Mouse (Mus musculus) embryo, embryonic 9.5 days (tissue): Measurements from ENCODE around the gene Hnmt.
A peak's percentile ranks its signal among the peaks of the same experiment; 100 is the strongest.
"Not testable (repeated sequence)": the region's sequence is repeated elsewhere in the genome, so short reads cannot be mapped to it uniquely, and the experiment has no call there.

ENCODE experiments used
- DNase-seq: peaks from one replicate; pipeline ENCODE4 v3.0.0-alpha.2; 2017; ENCODE audit errors: extremely low spot score

The Hnmt gene

DNA sequence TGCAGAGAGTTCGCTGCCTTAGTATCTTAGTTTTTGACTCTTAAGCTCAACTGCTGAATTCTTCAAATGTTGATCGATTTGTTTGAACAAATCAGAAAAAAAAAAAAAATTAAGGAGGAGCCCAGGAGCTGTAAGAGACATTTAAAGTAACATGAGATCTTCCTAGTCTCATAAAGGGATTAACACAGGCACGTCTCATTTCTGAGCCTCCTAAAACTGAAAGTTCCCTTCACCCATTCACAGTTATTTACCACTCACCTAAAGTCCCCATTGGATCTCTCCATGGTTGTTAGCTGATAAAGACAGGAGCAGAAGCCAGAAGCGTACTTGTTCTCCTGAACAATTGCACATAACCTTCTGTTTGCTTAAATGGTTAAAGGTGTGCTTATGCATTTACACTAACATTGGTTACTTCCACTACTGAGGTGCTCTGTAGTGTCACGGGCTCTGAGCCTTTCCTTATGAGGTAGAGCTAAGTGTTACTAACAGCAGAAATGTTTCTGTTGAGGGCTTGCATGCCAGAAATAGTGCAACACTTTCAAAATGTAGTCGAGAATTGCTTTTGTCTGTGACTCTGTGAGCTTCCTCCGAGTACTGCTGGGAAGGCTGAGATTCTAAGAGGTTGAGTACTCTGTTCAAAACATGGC is at the start of gene Hnmt:
Hnmt (minus strand) TSS at position 51 of the 647 bp plus-strand sequence.
- peak; percentile 2 for DNase-seq

DNA sequence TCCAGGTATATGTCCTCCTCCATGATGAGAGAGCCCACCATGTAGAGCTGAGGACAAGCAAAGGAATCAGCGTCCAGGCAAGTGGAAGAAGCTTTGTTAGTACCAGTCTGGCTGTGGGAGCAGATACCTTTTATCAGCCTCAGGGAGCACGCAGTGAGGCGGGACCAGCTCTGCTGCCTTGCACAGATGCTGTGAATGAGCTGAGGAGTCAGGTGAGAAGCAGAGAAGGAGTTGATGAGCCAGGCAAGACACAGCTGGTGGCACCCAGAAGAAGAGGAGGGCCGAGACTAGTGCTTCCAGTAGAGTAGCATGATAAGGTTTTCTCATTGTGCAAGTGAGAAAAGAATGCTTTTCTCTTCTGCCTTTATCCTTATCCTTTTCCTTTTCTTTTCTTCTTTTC is 47.3 kb upstream of the Hnmt start, which contains the start of gene Tbpl2:
Tbpl2 (minus strand) TSS at position 101 of the 400 bp plus-strand sequence.
- DNase-seq: no peak

DNA sequence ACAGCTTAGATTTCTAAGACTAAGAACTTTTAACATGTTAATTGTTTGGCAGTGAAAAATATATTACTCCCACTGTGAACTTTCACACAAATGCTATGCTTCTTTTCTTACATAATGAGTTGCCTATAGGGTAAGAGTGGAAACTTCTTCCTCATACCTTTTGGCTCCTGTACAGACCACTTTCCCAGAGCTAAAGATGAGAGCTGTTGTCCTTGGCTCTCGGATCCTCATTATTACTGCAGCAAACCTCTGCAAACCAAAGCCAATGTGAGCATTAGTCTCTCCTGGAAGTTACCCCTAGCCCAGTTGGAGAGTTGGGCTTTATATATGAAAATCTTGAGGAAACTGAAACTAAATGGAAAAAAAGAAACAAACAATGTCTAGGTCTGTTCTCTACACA is 41.7 kb upstream of the Hnmt start:
- DNase-seq: no peak

DNA sequence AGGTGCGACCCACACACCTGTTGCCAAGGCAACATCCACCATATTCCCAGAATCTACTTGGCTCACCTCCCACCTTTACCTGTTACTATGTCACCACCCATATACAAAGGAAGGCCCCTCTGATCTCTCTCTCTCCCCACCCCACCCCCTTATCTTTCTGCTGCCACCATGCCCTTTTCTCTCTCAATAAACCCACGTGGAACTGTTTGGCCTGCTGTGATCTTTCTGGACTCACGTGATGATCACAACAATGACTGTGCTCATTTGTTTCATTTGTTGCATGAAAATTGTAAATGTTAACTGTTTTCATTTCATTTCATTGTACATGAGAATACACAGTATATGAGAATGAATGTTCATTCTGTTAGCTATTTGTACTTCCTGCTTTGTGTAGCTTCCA is 1.3 kb upstream of the Hnmt start:
- no peak for DNase-seq

DNA sequence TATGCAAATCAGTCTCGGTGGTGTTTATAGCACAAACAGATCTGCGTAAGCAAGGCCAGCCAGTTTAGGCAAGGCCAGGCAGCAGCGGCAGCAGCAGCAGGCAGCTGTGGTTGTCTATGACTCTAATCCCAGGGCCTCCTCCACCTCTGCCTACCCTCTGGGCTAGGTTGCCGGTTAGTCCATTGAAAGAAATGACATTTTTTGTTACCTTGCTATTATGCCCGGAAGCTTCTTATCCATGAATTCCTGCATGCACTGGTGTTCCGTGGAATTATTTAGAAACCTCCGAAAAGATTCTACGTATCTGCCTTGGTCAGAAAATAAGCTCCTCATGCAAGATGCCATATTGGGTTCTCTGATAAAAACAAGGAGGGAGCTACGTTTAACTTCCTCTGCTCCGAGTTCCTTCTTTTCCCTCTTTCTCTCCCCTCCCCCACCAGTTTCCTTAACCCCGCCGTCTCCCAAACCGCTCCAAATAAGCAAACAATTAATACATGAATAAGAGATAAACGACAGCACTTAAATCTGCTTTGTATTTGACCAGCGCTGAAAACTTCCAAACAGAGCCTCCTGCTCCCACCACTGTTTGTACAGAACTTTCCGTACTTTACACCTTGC is 605 bp downstream of the Hnmt start:
- peak; percentile 39 for DNase-seq

DNA sequence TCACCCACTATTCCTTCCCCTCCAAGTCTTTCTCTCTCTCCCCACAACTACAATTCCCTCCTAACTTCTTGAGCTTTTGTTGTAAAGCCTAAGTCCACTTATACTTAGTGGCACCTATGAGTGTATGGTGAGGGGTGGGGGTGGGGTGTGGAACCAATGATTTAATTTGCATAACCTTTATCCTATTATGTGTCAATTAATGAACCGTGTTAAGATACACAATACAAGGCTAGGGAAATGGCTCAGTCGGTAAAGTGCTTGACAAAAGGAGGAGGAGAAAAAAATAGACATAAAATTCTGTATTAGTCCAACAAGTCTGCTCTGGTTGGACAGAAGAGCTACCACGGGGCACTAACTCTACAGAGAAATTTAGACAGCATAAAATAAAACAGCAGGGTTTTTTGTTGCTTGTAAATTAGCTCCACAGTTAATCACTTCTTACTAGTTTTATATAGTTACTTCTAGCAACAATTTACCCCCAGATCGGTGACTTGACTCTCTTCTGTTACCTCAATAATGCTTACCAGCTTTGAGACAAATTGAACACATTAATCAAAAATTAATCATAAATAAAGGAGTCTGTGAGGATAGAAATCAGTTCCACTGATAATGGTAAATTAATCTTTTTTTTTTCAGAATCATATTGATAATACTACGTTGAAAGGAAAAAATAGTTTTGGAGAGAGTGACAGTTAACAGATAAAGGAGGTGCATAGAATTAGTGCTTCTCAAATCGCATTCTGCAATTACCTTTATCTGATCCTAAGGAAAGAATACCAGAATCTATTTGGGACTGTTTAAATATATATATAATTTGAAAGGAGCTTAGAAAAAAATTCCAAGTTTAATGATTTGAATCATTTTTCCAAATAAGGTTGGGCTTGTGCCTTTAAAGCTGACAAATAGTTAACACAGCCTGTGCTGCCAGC is 1.4 kb downstream of the Hnmt start:
- DNase-seq: peak; percentile 5

DNA sequence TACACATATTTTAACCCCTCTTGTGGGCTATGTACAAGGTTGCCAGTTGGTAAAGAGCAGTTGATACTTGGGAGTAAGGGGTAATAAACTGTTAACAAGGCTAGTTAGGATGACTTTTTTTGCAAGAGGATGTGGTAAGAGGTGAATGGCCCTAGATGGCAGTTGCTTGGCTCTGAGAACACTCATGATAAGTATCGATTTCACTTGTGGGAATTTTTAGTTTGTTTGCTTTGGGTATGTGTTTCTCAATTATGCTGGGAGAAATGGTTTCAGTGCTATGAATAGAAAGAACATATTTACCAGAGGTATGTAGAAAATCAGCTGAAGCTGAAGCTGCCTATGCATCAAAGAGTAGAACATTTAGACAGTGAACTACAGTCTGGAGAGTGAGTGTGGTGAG is 6.3 kb downstream of the Hnmt start:
- no peak for DNase-seq

DNA sequence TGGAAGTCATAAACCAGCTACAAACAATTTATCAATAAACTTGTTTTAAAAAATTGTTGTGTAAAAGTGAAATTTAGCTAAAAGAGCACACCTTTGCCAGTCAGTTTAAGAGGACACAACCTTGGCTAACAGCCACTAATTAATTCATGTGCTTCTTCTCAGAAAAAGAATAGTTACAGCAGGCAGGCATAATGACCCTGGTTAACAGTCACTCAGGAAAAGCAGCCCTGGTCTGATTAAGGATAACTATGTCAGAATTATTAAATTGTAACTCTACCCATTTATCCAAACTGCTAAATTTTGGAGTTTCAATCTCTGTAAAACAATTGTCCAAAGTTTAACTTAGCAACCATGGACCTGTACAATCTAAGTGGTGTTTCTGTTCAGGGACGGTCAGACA is 8.7 kb downstream of the Hnmt start:
- DNase-seq: no peak

DNA sequence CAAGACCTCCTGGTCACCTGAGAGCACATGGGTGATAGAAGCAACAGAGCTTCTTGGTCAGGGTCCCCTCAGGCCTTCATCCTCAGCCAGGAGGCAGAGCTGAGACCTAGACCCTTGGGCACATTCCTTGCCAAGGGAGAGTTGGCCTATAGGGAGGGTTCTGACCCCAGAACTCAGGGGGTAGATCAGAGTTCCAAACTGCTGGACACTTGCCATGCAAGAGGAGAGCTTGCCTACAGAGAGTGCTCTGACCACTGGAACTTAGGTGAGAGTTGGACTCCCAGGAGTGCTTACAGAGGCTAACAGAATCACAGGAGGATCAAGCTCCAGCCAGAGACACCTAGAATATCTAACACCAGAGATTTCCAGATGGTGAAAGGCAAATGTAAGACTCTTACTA is 29.8 kb downstream of the Hnmt start:
- not testable (repeated sequence) for DNase-seq

DNA sequence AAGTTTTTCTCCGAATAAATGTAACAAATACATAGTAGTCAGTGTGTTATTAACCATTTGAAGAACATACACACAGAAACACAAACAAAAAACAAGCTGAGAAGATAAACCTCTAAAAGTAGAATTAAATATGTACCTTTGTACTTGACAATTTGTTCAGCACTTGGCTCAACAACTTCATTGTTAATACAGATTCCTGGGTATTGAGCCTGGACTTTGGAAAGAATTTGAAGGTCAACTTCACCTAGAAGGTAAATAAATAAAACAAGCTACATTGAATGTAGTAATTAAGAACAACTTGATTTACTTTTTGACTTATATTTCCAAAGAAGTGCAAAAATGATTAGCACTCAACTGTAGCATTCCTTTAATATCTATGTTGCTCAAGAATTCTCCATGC is 30.2 kb downstream of the Hnmt start:
- DNase-seq: no peak

DNA sequence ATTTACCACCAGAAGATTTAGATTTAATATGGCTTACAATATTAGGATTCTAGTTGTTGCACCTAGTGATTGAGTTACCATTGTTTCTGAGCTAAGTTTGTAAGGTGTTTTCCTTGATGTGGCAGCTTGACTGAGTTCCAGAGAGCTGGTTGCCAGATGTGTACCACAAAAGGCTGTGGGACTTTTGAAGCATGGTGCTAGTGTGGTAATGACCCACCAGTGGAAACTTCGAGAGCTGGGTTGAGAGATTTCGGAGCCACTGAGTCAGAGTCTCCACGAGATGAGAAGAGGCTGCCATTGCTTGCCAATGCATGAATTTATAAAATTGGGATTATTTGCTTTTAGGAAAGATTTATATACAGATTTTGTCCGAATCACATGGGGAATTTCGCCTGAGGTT is 34.2 kb downstream of the Hnmt start:
- DNase-seq: no peak

DNA sequence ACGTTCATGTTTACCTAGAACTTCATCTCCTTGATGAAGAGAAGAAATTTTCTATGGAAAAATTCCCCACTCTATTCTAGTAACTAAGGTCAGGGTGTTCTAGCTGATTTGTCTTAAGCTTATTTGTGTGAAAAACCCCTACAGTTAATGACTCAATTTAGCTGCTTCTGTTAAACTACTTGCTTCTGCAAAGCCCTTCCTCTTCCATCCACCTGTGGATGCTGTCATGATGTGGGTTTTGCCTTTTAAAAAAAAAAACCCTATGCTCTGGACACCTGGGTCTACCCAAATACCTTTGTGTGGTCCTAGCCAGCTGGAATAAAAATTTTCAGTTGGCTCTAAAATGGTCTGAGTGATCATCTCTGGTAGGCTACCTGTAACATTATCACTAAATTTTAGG is 49.9 kb downstream of the Hnmt start:
- no peak for DNase-seq

DNA sequence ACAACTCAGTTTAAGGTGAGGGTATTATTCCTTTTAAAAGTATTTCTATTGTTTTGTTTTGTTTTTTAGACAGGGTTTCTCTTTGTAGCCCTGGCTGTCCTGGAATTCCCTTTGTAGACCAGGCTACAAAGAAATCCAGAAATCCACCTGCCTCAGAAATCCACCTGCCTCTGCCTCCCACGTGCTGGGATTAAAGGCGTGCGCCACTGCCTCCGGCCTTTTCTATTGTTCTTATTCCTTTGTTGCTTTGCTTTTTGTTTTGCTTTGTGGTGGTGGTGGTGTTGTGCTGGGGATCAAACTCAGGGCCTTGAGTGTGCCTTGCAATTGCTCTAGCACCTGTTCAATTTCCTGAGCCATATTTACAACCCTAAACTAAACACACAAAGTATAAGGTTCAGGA is 50.4 kb downstream of the Hnmt start:
- DNase-seq: no peak

DNA sequence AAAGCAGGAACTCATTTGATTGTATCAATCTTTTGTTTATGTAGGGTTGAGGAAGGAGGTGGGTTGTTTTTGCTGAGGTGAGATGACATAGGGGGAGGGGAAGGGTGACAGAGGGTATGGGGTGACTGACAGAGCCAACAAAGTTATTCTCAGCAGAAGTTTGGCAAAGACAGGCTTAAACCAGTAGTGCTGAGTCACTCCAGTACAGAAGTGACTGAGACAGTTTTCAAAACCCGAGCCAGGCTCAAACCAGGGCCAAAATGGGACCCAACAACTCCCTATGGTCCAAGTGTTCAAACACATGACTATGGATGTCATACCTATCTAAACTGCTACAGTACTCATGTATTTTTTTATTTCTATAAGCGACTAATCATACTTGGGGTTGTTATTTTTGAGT is 52.4 kb downstream of the Hnmt start:
- DNase-seq: no peak

DNA sequence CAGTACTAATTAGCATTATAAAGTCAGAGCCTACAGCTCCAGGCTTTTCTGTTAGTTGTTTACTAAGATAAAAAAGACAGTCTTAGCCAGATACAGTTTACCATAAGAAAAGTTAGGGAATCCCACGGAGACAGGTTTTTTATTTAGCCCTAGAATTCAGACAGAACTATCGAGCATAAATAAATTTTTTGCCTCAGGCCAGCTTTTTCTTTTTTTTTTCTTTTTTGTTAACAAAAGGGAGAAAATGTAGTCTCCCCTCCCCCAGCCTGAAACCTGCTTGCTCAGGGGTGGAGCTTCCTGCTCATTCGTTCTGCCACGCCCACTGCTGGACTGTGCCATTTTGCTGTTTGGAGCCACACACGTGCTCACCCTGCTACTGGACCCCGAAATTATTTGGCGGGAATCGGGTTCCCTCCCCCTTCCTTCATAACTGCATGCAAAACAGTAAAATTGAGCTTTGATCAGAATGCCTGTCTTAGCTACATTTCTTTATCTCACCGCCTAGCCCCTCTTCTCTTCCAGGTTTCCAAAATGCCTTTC is 59.1 kb downstream of the Hnmt start:
- not testable (repeated sequence) for DNase-seq

DNA sequence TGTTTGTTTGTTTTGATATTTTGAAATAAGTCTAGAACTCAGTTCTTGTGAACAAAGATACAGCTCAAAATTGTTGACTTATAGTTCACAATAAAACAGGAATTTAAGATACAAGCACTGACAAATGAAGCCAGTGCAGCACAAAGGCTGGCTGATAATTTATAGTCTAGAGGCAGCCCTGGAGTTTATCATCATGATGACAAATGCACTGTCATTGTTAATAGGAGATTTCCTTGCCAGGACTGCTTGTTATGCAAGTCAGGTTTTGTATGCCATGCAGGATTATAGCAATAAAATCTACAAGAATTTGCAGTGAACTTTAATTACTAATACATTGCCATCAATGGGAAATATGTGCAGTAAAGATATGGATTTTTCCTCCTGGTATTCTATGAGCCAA is 61.9 kb downstream of the Hnmt start:
- no peak for DNase-seq

DNA sequence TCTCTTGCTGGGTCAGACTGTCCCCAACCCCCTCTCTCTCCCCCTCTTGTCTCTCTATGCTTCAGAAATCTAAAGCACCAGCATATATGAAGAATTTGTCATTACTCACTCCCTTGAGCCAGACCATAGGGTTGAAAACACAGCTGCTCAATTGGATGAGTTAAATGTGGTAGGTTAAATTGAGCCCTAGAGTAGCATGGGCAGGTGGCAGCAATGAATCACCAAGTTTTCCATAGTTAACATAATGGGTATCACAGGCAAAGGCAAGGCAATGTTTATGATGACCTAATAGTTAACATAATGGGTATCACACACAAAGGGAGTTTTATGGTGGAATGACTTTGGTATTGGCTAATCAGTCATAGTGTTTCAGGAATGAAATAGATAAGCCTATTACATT is 65.9 kb downstream of the Hnmt start:
- DNase-seq: no peak

DNA sequence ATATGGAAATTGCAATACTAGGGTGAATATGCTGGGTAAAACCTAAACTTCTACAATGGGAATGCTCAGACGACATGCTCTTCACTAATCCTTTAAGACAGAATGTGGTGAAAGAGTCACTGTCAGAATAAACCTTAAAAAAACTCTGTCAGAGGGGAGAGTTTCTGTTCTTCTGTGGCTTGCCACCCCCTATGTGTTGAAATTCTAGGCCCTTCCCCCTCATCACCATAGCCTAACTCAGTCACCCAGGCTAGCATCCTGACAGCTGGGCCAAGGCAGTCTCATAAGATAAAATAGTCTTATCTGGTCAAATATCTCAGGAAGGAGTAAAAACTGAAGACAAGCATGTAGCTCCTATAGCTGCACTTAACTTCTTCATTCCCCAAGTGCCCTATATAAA is 66.3 kb downstream of the Hnmt start:
- no peak for DNase-seq

DNA sequence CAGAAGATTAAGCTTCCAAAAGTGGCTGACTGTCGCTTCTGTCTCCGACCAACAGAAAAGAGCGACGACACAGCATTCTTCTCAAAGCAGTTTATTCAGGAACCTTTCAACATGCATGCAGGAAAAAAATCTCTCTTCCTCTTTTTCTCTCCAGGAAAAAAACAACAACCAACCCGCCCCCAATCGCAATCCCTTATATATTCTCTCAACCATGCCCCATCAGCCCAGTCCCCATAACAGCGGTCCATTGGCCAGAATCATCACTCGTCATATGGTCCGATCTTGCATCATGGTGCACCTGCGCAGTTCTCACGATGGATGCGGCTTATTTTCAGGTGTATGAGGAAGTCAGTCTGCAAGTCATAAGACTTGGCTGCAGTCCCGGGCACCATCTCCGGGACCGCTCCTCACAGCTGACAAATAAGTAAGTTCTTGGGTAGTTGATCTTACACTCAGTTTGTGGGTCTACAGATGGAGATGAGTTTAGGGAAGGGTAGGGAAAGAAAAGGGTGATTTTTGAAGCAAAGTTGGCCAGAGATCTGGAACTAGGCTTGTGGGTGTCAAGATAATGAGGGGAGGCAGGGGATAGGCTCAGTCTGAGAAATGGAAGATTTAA is 88.4 kb downstream of the Hnmt start:
- not testable (repeated sequence) for DNase-seq
